Mouse (Mus musculus): ENCODE results near the gene Slc4a3. TPM values are rescaled to one million over a fixed set of nuclear protein-coding genes. Genes with fewer than 3 reads are reported as not detected.
A peak's percentile ranks its signal among the peaks of the same experiment; 100 is the strongest.

Gene Slc4a3
- polyA plus RNA-seq, 2 experiments = 21.5 to 101 TPM

DNA sequence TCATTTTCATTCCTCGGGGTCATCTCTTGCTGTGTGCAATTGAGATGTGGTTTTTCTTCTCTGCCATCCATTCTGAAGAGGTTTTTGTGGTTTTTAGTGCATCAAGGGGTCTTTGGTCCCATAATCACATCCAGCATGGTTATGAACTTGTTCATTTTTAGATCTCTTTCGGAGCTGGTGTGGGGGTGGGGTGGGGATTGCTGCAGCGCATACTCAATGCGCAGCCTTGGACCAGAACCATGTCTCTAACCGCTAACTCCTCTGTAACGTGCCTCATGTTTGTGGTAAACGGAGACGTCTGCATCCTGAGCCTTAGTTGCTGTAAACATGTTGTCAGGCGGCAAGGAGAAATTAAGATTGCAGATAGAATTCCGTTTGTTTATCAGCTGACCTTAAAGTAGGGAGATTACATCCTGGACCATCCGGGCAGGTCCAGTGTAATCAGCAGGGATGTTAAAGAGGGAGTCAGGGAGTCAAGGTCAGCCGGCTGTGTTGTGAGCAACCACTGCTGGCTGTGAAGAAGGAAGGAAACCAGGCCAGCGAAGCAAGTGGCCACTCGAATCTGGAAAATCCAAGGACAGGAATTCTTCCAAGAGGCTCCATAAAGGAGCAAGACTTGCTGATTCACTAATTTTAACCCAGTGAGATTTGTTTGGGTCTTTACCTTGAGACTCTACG is 29.2 kb upstream of the Slc4a3 start:
- H3K9ac ChIP-seq (ENCODE audit: low read depth, low read length, severe bottlenecking) = no peak overlapping the region
- H3K4me2 ChIP-seq (replicated peaks; ENCODE audit: low read depth, low read length, severe bottlenecking) = no peak overlapping the region
- H3K9me3 ChIP-seq (ENCODE audit: control insufficient read depth, low read length) = no peaks in the 10 kb centered on the region
- 74% methylated on average over 15 of the region's 15 CpGs for WGBS
- DNase-seq (ENCODE audit: low spot score) (no peak), ATAC-seq (ENCODE audit: low FRiP score, low read depth) (no peak)
- peaks cover 14% of the 10 kb centered on the region for H3K4me1 ChIP-seq (ENCODE audit: control insufficient read depth, insufficient read depth, low read length)
- no peak overlapping the region for H3K4me3 ChIP-seq (replicated peaks; ENCODE audit: low read length)
- no peak for TF ChIP-seq POLR2A (IDR thresholded peaks at IDR 0.05; ENCODE audit: borderline replicate concordance, extremely low read depth, insufficient read depth, insufficient read length)
- H3K36me3 ChIP-seq (ENCODE audit: control insufficient read depth, insufficient read depth, low read length) = no peaks in the 10 kb centered on the region
- no peak overlapping the region for H3K27ac ChIP-seq (replicated peaks; ENCODE audit: low read depth, low read length)
- no peaks in the 10 kb centered on the region for H3K27me3 ChIP-seq (ENCODE audit: control insufficient read depth, insufficient read depth, low read length)

GRCm38 (mm10) chr1:75517984-75518383 is 28.1 kb upstream of the Slc4a3 start:
- Histone ChIP-seq H3K36me3 (ENCODE audit: control insufficient read depth, insufficient read depth, low read length) (no peaks in the 10 kb centered on the region), H3K4me3 (replicated peaks; ENCODE audit: low read length) (no peak overlapping the region), H3K9me3 (ENCODE audit: control insufficient read depth, low read length) (no peaks in the 10 kb centered on the region), H3K4me1 (ENCODE audit: control insufficient read depth, insufficient read depth, low read length) (peaks cover 18% of the 10 kb centered on the region), H3K27me3 (ENCODE audit: control insufficient read depth, insufficient read depth, low read length) (no peaks in the 10 kb centered on the region), H3K27ac (replicated peaks; ENCODE audit: low read depth, low read length) (no peak overlapping the region; the same call in 1 of the 2 replicates), H3K4me2 (replicated peaks; ENCODE audit: low read depth, low read length, severe bottlenecking) (no peak overlapping the region), H3K9ac (ENCODE audit: low read depth, low read length, severe bottlenecking) (no peak overlapping the region)
- DNase-seq (ENCODE audit: low spot score) (no peak), ATAC-seq (ENCODE audit: low FRiP score, low read depth) (no peak)
- TF ChIP-seq POLR2A (IDR thresholded peaks at IDR 0.05; ENCODE audit: borderline replicate concordance, extremely low read depth, insufficient read depth, insufficient read length) = no peak
- WGBS = 61% methylated on average over 3 of the region's 4 CpGs

GRCm38 (mm10) chr1:75518427-75518826 is 27.6 kb upstream of the Slc4a3 start:
- H3K27ac ChIP-seq (replicated peaks; ENCODE audit: low read depth, low read length) = no peak overlapping the region; the same call in 1 of the 2 replicates

DNA sequence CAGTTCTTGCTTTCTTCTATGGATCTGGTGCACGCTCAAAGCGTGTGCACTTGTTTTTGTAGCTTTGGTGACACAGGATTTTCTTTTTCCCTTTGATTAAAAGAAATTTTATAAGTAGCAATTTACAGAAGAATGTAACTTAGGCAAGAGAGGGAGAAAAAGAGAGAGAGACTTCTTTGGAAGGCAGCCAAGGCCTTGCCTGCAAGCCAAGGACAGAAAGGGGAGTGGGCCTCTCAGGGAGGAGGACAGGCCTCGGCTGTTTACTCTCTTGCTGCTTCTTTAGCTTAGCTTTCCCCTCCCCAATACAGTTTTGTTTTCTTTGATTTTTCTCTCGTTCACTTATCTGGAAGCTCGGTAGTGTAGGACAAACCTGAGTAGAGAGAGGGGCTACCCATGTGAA is 26.5 kb upstream of the Slc4a3 start:
- Histone ChIP-seq H3K4me3 (replicated peaks; ENCODE audit: low read length) (no peak overlapping the region), H3K4me2 (replicated peaks; ENCODE audit: low read depth, low read length, severe bottlenecking) (no peak overlapping the region), H3K27ac (replicated peaks; ENCODE audit: low read depth, low read length) (peak overlapping the region; percentile 67), H3K27me3 (ENCODE audit: control insufficient read depth, insufficient read depth, low read length) (no peaks in the 10 kb centered on the region), H3K9ac (ENCODE audit: low read depth, low read length, severe bottlenecking) (no peak overlapping the region), H3K9me3 (ENCODE audit: control insufficient read depth, low read length) (no peaks in the 10 kb centered on the region), H3K4me1 (ENCODE audit: control insufficient read depth, insufficient read depth, low read length) (peaks cover 18% of the 10 kb centered on the region), H3K36me3 (ENCODE audit: control insufficient read depth, insufficient read depth, low read length) (no peaks in the 10 kb centered on the region)
- no peak for ATAC-seq (ENCODE audit: low FRiP score, low read depth)
- peak; percentile 67 for DNase-seq (ENCODE audit: low spot score)
- WGBS = 59% methylated on average over 5 of the region's 5 CpGs
- no peak for TF ChIP-seq POLR2A (IDR thresholded peaks at IDR 0.05; ENCODE audit: borderline replicate concordance, extremely low read depth, insufficient read depth, insufficient read length)

More at GRCm38 (mm10) chr1:75518427-75518826, 27.6 kb upstream of the Slc4a3 start:
- H3K4me2 ChIP-seq (replicated peaks; ENCODE audit: low read depth, low read length, severe bottlenecking) = no peak overlapping the region
- H3K36me3 ChIP-seq (ENCODE audit: control insufficient read depth, insufficient read depth, low read length) = no peaks in the 10 kb centered on the region
- H3K9ac ChIP-seq (ENCODE audit: low read depth, low read length, severe bottlenecking) = no peak overlapping the region
- H3K4me1 ChIP-seq (ENCODE audit: control insufficient read depth, insufficient read depth, low read length) = peaks cover 18% of the 10 kb centered on the region
- no peak for TF ChIP-seq POLR2A (IDR thresholded peaks at IDR 0.05; ENCODE audit: borderline replicate concordance, extremely low read depth, insufficient read depth, insufficient read length)
- 94% methylated on average over 4 of the region's 4 CpGs for WGBS
- DNase-seq (ENCODE audit: low spot score) (no peak), ATAC-seq (ENCODE audit: low FRiP score, low read depth) (no peak)
- H3K27me3 ChIP-seq (ENCODE audit: control insufficient read depth, insufficient read depth, low read length) = no peaks in the 10 kb centered on the region
- H3K4me3 ChIP-seq (replicated peaks; ENCODE audit: low read length) = no peak overlapping the region
- H3K9me3 ChIP-seq (ENCODE audit: control insufficient read depth, low read length) = no peaks in the 10 kb centered on the region

- under 1% methylated on average over 45 of the region's 46 CpGs for WGBS
- H3K4me2 ChIP-seq (replicated peaks; ENCODE audit: low read depth, low read length, severe bottlenecking) = peak within 1 kb of the TSS; percentile 53
- TF ChIP-seq POLR2A (IDR thresholded peaks at IDR 0.05; ENCODE audit: borderline replicate concordance, extremely low read depth, insufficient read depth, insufficient read length) = 0 out of 2 replicates have a peak, but pooled peaks have one; percentile 34
These were observed 24.6 kb upstream of the Slc4a3 start, which contains the start of gene Stk11ip for GRCm38 (mm10) chr1:75521321-75522031. TSS of gene Stk11ip (plus strand) at chr1:75521529.

More at GRCm38 (mm10) chr1:75521321-75522031, 24.6 kb upstream of the Slc4a3 start, which contains the start of gene Stk11ip:
- Histone ChIP-seq H3K4me1 (ENCODE audit: control insufficient read depth, insufficient read depth, low read length) (peaks cover 18% of the 10 kb centered on the region), H3K9me3 (ENCODE audit: control insufficient read depth, low read length) (no peaks in the 10 kb centered on the region), H3K27me3 (ENCODE audit: control insufficient read depth, insufficient read depth, low read length) (no peaks in the 10 kb centered on the region), H3K27ac (replicated peaks; ENCODE audit: low read depth, low read length) (peak within 1 kb of the TSS; percentile 95), H3K36me3 (ENCODE audit: control insufficient read depth, insufficient read depth, low read length) (peaks cover 10% of the 10 kb centered on the region), H3K4me3 (replicated peaks; ENCODE audit: low read length) (peak within 1 kb of the TSS; percentile 70), H3K9ac (ENCODE audit: low read depth, low read length, severe bottlenecking) (peak within 1 kb of the TSS; percentile 49)
- ATAC-seq (ENCODE audit: low FRiP score, low read depth) (peak; percentile 98), DNase-seq (ENCODE audit: low spot score) (peak; percentile 99)

All from limb, embryonic 14.5 days (tissue).